Mouse (Mus musculus) erythroblast, embryonic 14.5 days (primary cell): Measurements from ENCODE around the gene Rd3.

Experiments
- GATA1 ChIP-seq: IDR thresholded peaks from 2 replicates; pipeline ENCODE4 v1.6.1; 2012; ENCODE audit warnings: low read length, inconsistent platforms, mixed read lengths
- TAL1 ChIP-seq: IDR thresholded peaks from 3 replicates; pipeline ENCODE4 v1.6.1; 2012; ENCODE audit warnings: low read length, inconsistent platforms, mixed read lengths

DNA sequence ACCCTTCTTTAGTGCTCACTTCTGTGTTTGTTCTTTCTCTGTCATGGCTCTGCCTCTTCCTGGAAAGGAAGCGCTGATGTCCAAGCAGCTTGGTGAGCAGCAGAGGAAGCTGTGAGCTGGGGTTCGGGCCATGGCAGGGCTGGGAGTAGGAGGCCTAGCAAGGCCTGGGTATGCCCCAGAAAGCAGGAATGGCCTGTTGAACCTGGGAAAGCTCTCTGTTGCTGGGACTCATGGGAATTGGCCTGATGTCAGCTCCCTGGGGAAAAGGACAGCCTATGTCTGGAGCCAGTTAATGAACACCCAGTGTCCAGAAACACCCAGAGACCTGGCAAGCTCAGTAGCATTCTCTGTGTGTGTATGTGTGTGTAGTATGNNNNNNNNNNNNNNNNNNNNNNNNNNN lies 20.3 kb upstream of the Rd3 start:
- no peak for TF ChIP-seq TAL1
- TF ChIP-seq GATA1 = no peak
